Mouse (Mus musculus): ENCODE measurements around the gene Elmo1.

GRCm38 (mm10) chr13:20490860-20491594, 400.6 kb downstream of the Elmo1 start:
- TF ChIP-seq POLR2A (IDR thresholded peaks at IDR 0.05; ENCODE audit: control insufficient read depth, extremely low read depth, insufficient read depth, low read length, poor library complexity) (no peak), CTCF (IDR thresholded peaks at IDR 0.05; ENCODE audit: borderline replicate concordance, control insufficient read depth, extremely low read depth, insufficient read depth, low read length, poor library complexity) (no peak)

Data from thymus, adult 2 months (tissue).